Mouse (Mus musculus): ENCODE measurements around the gene Lekr1.

DNA sequence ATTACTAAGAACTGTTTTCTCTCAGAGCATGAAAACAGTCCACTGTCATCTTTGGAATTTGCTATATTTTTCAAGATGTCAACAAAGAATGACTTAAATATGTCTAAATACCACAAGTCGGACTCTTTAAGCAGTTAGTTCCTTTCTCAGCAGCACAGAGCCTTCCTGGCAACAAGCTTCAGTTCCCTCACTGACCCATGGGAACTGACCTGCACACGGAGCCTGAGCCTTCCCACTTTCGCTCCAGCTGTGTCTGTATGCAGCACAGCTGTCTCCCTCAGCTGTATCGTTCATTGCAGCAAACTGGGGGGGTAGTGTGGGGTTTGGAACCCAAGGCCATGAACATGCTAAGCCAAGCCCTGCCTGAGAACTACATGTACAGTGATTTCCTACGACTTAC is 136.8 kb downstream of the Lekr1 start:
- TF ChIP-seq CTCF (IDR thresholded peaks at IDR 0.05; ENCODE audit: extremely low read depth, insufficient read length, insufficient replicate concordance, low read depth, low read length), result no peak
- no peak for TF ChIP-seq POLR2A (IDR thresholded peaks at IDR 0.05; ENCODE audit: low read depth, low read length)

Data from small intestine, adult 2 months (tissue).